Mouse (Mus musculus) layer of hippocampus, adult 11-12 months (tissue): ENCODE results near the gene Hist2h3c1.
"Not testable (repeated sequence)": the region's sequence is repeated elsewhere in the genome, so short reads cannot be mapped to it uniquely, and the experiment has no call there.

Source experiments
- DNase-seq: peaks from one replicate; pipeline ENCODE4 v3.0.0; 2022; ENCODE audit warnings: low spot score

Hist2h3c1 gene

DNA sequence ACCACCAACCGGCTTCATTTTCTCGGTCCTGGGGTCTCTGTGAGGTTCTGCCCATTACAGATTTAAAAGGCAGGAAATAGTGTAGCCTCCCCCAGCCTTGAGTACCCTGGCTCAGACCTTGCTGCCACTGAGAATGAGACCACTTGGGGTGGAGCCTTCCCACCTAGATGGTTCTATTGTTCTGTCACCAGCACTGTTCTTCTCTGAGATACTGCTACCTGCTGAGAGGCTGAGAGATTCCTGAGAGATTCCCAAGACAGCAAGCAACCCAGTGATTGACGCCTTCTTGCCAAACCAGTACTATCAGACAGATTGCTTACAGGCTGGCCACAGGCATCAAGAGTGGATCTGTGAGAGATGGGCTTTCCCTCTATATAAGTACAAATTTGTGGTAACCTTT is 42.7 kb downstream of the Hist2h3c1 start:
- DNase-seq, result no peak

DNA sequence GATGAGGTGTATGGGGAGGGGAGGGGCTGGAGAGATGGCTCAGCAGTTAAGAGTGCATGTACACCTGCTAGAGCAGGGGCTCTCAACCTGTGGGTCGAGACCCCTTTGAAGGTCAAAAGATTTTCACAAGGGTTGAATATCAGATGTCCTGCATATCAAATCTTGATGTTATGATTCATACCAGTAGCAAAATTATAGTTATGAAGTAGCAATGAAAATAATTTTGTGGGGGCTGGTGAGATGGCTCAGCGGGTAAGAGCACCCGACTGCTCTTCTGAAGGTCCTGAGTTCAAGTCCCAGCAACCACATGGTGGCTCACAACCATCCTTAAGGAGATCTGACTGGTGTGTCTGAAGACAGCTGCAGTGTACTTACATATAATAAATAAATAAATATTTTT is 44.2 kb downstream of the Hist2h3c1 start:
- DNase-seq, result not testable (repeated sequence)

DNA sequence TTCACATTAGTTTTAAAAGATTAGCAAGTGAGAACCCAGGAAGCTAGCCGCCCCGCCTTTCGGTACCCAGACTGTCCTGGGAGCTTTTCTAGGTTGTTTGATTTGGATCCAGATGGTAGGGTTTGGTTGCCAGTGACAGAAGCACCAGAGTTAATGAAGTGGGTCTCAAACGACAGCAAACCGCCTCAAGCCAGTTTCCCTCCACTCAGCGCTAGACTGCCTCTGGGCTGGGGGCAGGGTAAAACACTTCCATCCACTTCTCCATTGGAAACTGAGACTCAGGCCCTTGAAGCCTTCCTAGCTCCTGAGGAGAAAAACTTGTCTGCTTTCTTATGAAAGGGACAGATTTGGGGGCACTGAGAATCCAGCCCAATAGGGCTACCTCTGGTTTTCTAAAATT is 46.2 kb downstream of the Hist2h3c1 start:
- DNase-seq, result no peak

DNA sequence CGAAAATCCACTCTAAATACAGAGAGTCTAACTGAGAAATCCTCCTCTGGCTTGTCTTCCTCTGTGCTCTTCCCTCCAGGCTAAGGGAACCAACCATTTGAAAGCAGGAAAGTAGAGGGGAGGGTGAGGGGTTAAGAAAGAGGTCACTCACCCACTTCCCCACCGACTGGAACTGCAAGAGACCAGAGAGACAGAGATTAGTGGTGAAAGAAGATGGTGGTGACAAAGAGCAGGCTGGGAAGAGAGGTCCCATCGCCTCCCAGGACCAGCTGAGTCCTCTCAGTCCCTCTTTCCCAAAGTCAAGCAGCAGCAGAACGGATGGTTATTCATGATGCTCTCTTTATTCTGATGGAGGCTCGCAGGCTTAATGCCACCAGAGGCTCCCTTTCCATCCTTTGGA is 46.9 kb downstream of the Hist2h3c1 start:
- DNase-seq, result no peak

DNA sequence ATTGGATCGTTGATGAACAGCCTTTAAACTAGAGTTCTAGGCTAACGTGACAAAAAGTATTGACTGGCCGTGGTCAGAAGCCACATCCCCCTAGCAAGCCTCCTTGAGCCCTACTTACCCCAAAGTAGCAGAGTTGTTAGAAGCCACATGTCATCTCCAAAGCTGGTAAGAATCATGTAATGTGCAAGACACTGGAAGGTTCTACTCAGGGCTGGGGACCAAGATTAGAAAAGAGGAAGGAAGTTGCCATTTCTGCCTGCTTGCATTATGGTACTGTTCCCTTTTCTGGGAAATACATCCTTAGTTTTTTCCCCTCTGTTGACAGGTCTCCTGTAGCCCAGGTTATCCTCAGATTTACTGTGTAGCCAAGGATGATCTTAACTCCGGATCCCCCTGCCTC is 47.3 kb downstream of the Hist2h3c1 start, which contains the start of gene Fcgr1:
TSS of gene Fcgr1 (minus strand) at position 183 of the 400 bp plus-strand sequence.
- DNase-seq, result no peak
